Mouse (Mus musculus) midbrain, postnatal 0 days (tissue): ENCODE measurements around the gene Maml3. TPM values are rescaled to one million over a fixed set of nuclear protein-coding genes. Genes with fewer than 3 reads are reported as not detected.
A peak's percentile ranks its signal among the peaks of the same experiment; 100 is the strongest.

Experiments used
- ATAC-seq: fragments of 200-750 bp; cut with Nextera tagmentation; 2 replicates; pipeline ENCODE4 v1.8.0; 2017; ENCODE audit warnings: moderate number of reproducible peaks, mild to moderate bottlenecking, moderate TSS enrichment, moderate library complexity; ENCODE audit not compliant: low FRiP score
- DNase-seq: peaks from one replicate; pipeline ENCODE4 v3.0.0-alpha.2; 2015; ENCODE audit warnings: low spot score
- H3K27ac ChIP-seq: fragments of 300-500 bp; sonication (generic); 2 replicates; pipeline ENCODE4 v1.5.1; 2014; ENCODE audit warnings: low read depth, mild to moderate bottlenecking, low read length, mixed read lengths
- H3K27me3 ChIP-seq: fragments of 300-500 bp; sonication (generic); 2 replicates; pipeline ENCODE4 v1.6.1; 2014; ENCODE audit warnings: low read length, control low read depth, mixed read lengths; ENCODE audit not compliant: insufficient read depth
- H3K36me3 ChIP-seq: fragments of 300-500 bp; sonication (generic); 2 replicates; pipeline ENCODE4 v1.6.1; 2014; ENCODE audit warnings: low read length, control low read depth, mixed read lengths; ENCODE audit not compliant: insufficient read depth
- H3K4me1 ChIP-seq: fragments of 300-500 bp; sonication (generic); 2 replicates; pipeline ENCODE4 v1.6.1; 2014; ENCODE audit warnings: mild to moderate bottlenecking, control low read depth, antibody characterized with exemption, low read length, mixed read lengths; ENCODE audit not compliant: insufficient read depth
- H3K4me2 ChIP-seq: fragments of 300-500 bp; sonication (generic); 2 replicates; pipeline ENCODE4 v1.6.1; 2014; ENCODE audit warnings: low read depth, mild to moderate bottlenecking, low read length, mixed read lengths; ENCODE audit not compliant: poor library complexity, severe bottlenecking
- H3K4me3 ChIP-seq: fragments of 300-500 bp; sonication (generic); 2 replicates; pipeline ENCODE4 v1.5.1; 2014; ENCODE audit warnings: low read depth, mild to moderate bottlenecking, low read length, moderate library complexity
- H3K9ac ChIP-seq: fragments of 300-500 bp; sonication (generic); replicated peaks from 2 replicates; pipeline ENCODE4 v1.6.1; 2014; ENCODE audit warnings: mild to moderate bottlenecking, low read length, moderate library complexity, mixed read lengths; ENCODE audit not compliant: poor library complexity, severe bottlenecking
- H3K9me3 ChIP-seq: fragments of 300-500 bp; sonication (generic); 2 replicates; pipeline ENCODE4 v1.6.1; 2016; ENCODE audit warnings: low read length, control low read depth
- CTCF ChIP-seq: IDR thresholded peaks from 2 replicates; pipeline ENCODE4 v1.5.1; 2016; ENCODE audit warnings: antibody characterized with exemption, mild to moderate bottlenecking
- WGBS: fragments of 180-500 bp; shearing (Covaris S2); extraction: QIAGEN DNeasy Blood & Tissue Kit; methylation state at CpG from one replicate; pipeline ENCODE4 v1.1.7; 2014; 5-methylcytosine and 5-hydroxymethylcytosine counted together
- polyA plus RNA-seq: library from polyadenylated mRNA; unstranded; fragments of >200 nt; fragmentation: Nextera tagmentation; extraction: Ambion mirVana; gene quantifications from 2 replicates; pipeline ENCODE4 v1.2.1, GENCODE M21; 2015
- total RNA-seq: library from RNA; depleted of rRNA; stranded (reverse); fragments of >200 nt; gene quantifications from 2 replicates; pipeline ENCODE4 v1.2.3, GENCODE M21; 2014

The Maml3 gene
- total and polyA plus RNA-seq, 2 experiments from 2014 or later = 3.9 to 20.2 TPM

GRCm38 (mm10) chr3:52069304-52070162, 35.3 kb downstream of the Maml3 start:
- H3K9me3 ChIP-seq = no peaks in the 10 kb centered on the region
- no peaks in the 10 kb centered on the region for H3K27me3 ChIP-seq
- H3K36me3 ChIP-seq = no peaks in the 10 kb centered on the region
- H3K4me3 ChIP-seq = peak overlapping the region; percentile 19
- peak overlapping the region; percentile 59; the same call in 1 of the 2 replicates for H3K27ac ChIP-seq
- ATAC-seq (peak; percentile 41; the same call in 1 of the 2 replicates), DNase-seq (peak; percentile 79)
- no peaks in the 10 kb centered on the region; the same call in 1 of the 2 replicates for H3K4me1 ChIP-seq
- H3K9ac ChIP-seq = peak overlapping the region; percentile 33; the same call in 1 of the 2 replicates
- TF ChIP-seq CTCF = no peak
- WGBS = 9% methylated on average over 25 of the region's 25 CpGs
- H3K4me2 ChIP-seq = peak overlapping the region; percentile 48

- no peak overlapping the region for H3K4me2 ChIP-seq
- H3K4me1 ChIP-seq = no peaks in the 10 kb centered on the region; the same call in 1 of the 2 replicates
Observed at GRCm38 (mm10) chr3:52068885-52069284, 36.0 kb downstream of the Maml3 start.

GRCm38 (mm10) chr3:52067181-52067580, 37.7 kb downstream of the Maml3 start:
- H3K27me3 ChIP-seq = no peaks in the 10 kb centered on the region
- no peaks in the 10 kb centered on the region for H3K36me3 ChIP-seq
- H3K9ac ChIP-seq = no peak overlapping the region
- no peak overlapping the region for H3K27ac ChIP-seq
- no peak for TF ChIP-seq CTCF
- H3K4me1 ChIP-seq = peaks cover 2% of the 10 kb centered on the region; the same call in 1 of the 2 replicates
- H3K9me3 ChIP-seq = no peaks in the 10 kb centered on the region
- no peak overlapping the region for H3K4me2 ChIP-seq
- no peak for ATAC-seq
- DNase-seq = no peak
- no peak overlapping the region for H3K4me3 ChIP-seq
- WGBS = 80% methylated on average over 6 of the region's 6 CpGs

More at GRCm38 (mm10) chr3:52068885-52069284, 36.0 kb downstream of the Maml3 start:
- Histone ChIP-seq H3K36me3 (no peaks in the 10 kb centered on the region), H3K27ac (no peak overlapping the region), H3K4me3 (no peak overlapping the region), H3K9me3 (no peaks in the 10 kb centered on the region), H3K27me3 (no peaks in the 10 kb centered on the region), H3K9ac (no peak overlapping the region)
- DNase-seq (no peak), ATAC-seq (no peak)
- TF ChIP-seq CTCF = no peak
- 63% methylated on average over 3 of the region's 3 CpGs for WGBS

- 61% methylated on average over 3 of the region's 3 CpGs for WGBS
- H3K4me2 ChIP-seq = no peak overlapping the region
- H3K9me3 ChIP-seq = no peaks in the 10 kb centered on the region
- ATAC-seq (no peak), DNase-seq (no peak)
- no peaks in the 10 kb centered on the region for H3K36me3 ChIP-seq
- no peak overlapping the region for H3K4me3 ChIP-seq
- no peaks in the 10 kb centered on the region for H3K27me3 ChIP-seq
- no peak overlapping the region for H3K9ac ChIP-seq
- peaks cover 8% of the 10 kb centered on the region; the same call in 1 of the 2 replicates for H3K4me1 ChIP-seq
- no peak overlapping the region for H3K27ac ChIP-seq
- TF ChIP-seq CTCF = no peak
Observed at GRCm38 (mm10) chr3:52066142-52066541, 38.7 kb downstream of the Maml3 start.

GRCm38 (mm10) chr3:52063261-52063655, 41.6 kb downstream of the Maml3 start:
- H3K9me3 ChIP-seq = no peaks in the 10 kb centered on the region
- ATAC-seq (no peak), DNase-seq (no peak)
- no peaks in the 10 kb centered on the region for H3K36me3 ChIP-seq
- H3K4me1 ChIP-seq = peaks cover 8% of the 10 kb centered on the region; the same call in 1 of the 2 replicates
- WGBS = 95% methylated on average over 3 of the region's 3 CpGs
- no peak overlapping the region for H3K4me2 ChIP-seq
- H3K27me3 ChIP-seq = no peaks in the 10 kb centered on the region
- H3K4me3 ChIP-seq = no peak overlapping the region
- no peak overlapping the region for H3K27ac ChIP-seq
- H3K9ac ChIP-seq = no peak overlapping the region
- TF ChIP-seq CTCF = no peak
